Mouse (Mus musculus) erythroblast, embryonic 14.5 days (primary cell): Measurements from ENCODE around the gene Pcsk7. TPM values are rescaled to one million over a fixed set of nuclear protein-coding genes. Genes with fewer than 3 reads are reported as not detected.

Experiments
- H3K27me3 ChIP-seq: 2 replicates; pipeline ENCODE4 v1.6.1; 2012; ENCODE audit warnings: inconsistent platforms; ENCODE audit not compliant: control insufficient read depth
- H3K36me3 ChIP-seq: 2 replicates; pipeline ENCODE4 v1.6.1; 2012; ENCODE audit warnings: mild to moderate bottlenecking, inconsistent platforms; ENCODE audit not compliant: control insufficient read depth
- H3K4me1 ChIP-seq: 2 replicates; pipeline ENCODE4 v1.6.1; 2012; ENCODE audit warnings: inconsistent platforms; ENCODE audit not compliant: control insufficient read depth
- H3K4me3 ChIP-seq: replicated peaks from 2 replicates; pipeline ENCODE3; 2012; ENCODE audit warnings: moderate library complexity, mild to moderate bottlenecking, inconsistent platforms
- H3K9me3 ChIP-seq: 2 replicates; pipeline ENCODE4 v1.6.1; 2012; ENCODE audit warnings: low read length, inconsistent platforms, mixed read lengths; ENCODE audit not compliant: control insufficient read depth
- GATA1 ChIP-seq: IDR thresholded peaks from 2 replicates; pipeline ENCODE4 v1.6.1; 2012; ENCODE audit warnings: low read length, inconsistent platforms, mixed read lengths
- TAL1 ChIP-seq: IDR thresholded peaks from 3 replicates; pipeline ENCODE4 v1.6.1; 2012; ENCODE audit warnings: low read length, inconsistent platforms, mixed read lengths
- polyA plus RNA-seq: library from polyadenylated mRNA; stranded (reverse); fragments of >175 nt; gene quantifications from 2 replicates; pipeline ENCODE4 v1.2.3, GENCODE M21; 2012

Pcsk7 gene
- polyA plus RNA-seq, 1 experiment, result 0.58 TPM

GRCm38 (mm10) chr9:45954294-45955106 lies 48.2 kb downstream of the Pcsk7 start:
- peaks cover 48% of the 10 kb centered on the region for H3K36me3 ChIP-seq
- peak overlapping the region; percentile 92 for H3K4me3 ChIP-seq
- H3K9me3 ChIP-seq, result no peaks in the 10 kb centered on the region
- peaks cover 39% of the 10 kb centered on the region for H3K4me1 ChIP-seq
- no peaks in the 10 kb centered on the region for H3K27me3 ChIP-seq
- TF ChIP-seq GATA1 (no peak), TAL1 (no peak)

- Histone ChIP-seq H3K4me1 (peaks cover 39% of the 10 kb centered on the region), H3K36me3 (peaks cover 48% of the 10 kb centered on the region), H3K4me3 (peak within 1 kb of the TSS; percentile 92), H3K27me3 (no peaks in the 10 kb centered on the region), H3K9me3 (no peaks in the 10 kb centered on the region)
- TF ChIP-seq GATA1, result no peak
Observed at GRCm38 (mm10) chr9:45955107-45955963, 49.0 kb downstream of the Pcsk7 start, which contains the start of gene Sidt2. Sidt2 (minus strand) TSS chr9:45955258.

- no peaks in the 10 kb centered on the region for H3K9me3 ChIP-seq
- peaks cover 30% of the 10 kb centered on the region for H3K4me1 ChIP-seq
- no peak overlapping the region for H3K4me3 ChIP-seq
- TF ChIP-seq TAL1 (no peak), GATA1 (no peak)
- H3K27me3 ChIP-seq, result no peaks in the 10 kb centered on the region
- H3K36me3 ChIP-seq, result peaks cover 49% of the 10 kb centered on the region
Observed at GRCm38 (mm10) chr9:45958023-45958670, 51.9 kb downstream of the Pcsk7 start.

GRCm38 (mm10) chr9:45958851-45959250 lies 52.6 kb downstream of the Pcsk7 start:
- Histone ChIP-seq H3K4me3 (no peak overlapping the region), H3K4me1 (peaks cover 23% of the 10 kb centered on the region), H3K36me3 (peaks cover 52% of the 10 kb centered on the region), H3K9me3 (no peaks in the 10 kb centered on the region), H3K27me3 (no peaks in the 10 kb centered on the region)
- TF ChIP-seq TAL1, result no peak
- no peak for TF ChIP-seq GATA1

GRCm38 (mm10) chr9:45959661-45960060 lies 53.4 kb downstream of the Pcsk7 start:
- Histone ChIP-seq H3K27me3 (no peaks in the 10 kb centered on the region), H3K36me3 (peaks cover 60% of the 10 kb centered on the region), H3K4me3 (no peak overlapping the region), H3K4me1 (peaks cover 15% of the 10 kb centered on the region), H3K9me3 (no peaks in the 10 kb centered on the region)
- TF ChIP-seq GATA1, result no peak
- TF ChIP-seq TAL1, result no peak

- no peaks in the 10 kb centered on the region for H3K9me3 ChIP-seq
- TF ChIP-seq GATA1 (no peak), TAL1 (no peak)
- H3K4me1 ChIP-seq, result no peaks in the 10 kb centered on the region
- no peaks in the 10 kb centered on the region for H3K27me3 ChIP-seq
- no peak overlapping the region for H3K4me3 ChIP-seq
- H3K36me3 ChIP-seq, result peaks cover 82% of the 10 kb centered on the region
Observed at GRCm38 (mm10) chr9:45961855-45962254, 55.6 kb downstream of the Pcsk7 start.

GRCm38 (mm10) chr9:45963577-45963976 lies 57.3 kb downstream of the Pcsk7 start:
- H3K9me3 ChIP-seq, result no peaks in the 10 kb centered on the region
- no peaks in the 10 kb centered on the region for H3K27me3 ChIP-seq
- TF ChIP-seq GATA1, result no peak
- no peaks in the 10 kb centered on the region for H3K4me1 ChIP-seq
- peaks cover 95% of the 10 kb centered on the region for H3K36me3 ChIP-seq
- no peak overlapping the region for H3K4me3 ChIP-seq

GRCm38 (mm10) chr9:45976884-45977283 lies 70.6 kb downstream of the Pcsk7 start:
- Histone ChIP-seq H3K36me3 (peaks cover 88% of the 10 kb centered on the region), H3K9me3 (no peaks in the 10 kb centered on the region), H3K4me1 (peaks cover 35% of the 10 kb centered on the region), H3K27me3 (no peaks in the 10 kb centered on the region), H3K4me3 (no peak overlapping the region)
- no peak for TF ChIP-seq TAL1
- TF ChIP-seq GATA1, result no peak

Other genes with a start within 250 kb of the Pcsk7 start
- 2.7 and 3.3 TPM in 2 replicates for gene Cep164, start 77.8 kb upstream of the Pcsk7 start, polyA plus RNA-seq
- 0.01 and 0.02 TPM in 2 replicates for gene Bace1, start 67.9 kb upstream of the Pcsk7 start, polyA plus RNA-seq
- 0.96 and 1.3 TPM in 2 replicates for gene Rnf214, start 414 bp downstream of the Pcsk7 start, polyA plus RNA-seq
- not detected in 2 replicates for gene Tagln, start 29.6 kb downstream of the Pcsk7 start, polyA plus RNA-seq
- gene Sidt2, start 48.8 kb downstream of the Pcsk7 start, polyA plus RNA-seq, result 2.4 and 2.6 TPM in 2 replicates
- gene Pafah1b2, start 106.2 kb downstream of the Pcsk7 start, polyA plus RNA-seq, result 8.5 and 11.0 TPM in 2 replicates
- 0.13 and 0.25 TPM in 2 replicates for gene Sik3, start 106.3 kb downstream of the Pcsk7 start, polyA plus RNA-seq